Mouse (Mus musculus) retina, postnatal 7 days (tissue): ENCODE data around the gene Depdc5.

Experiments used
- DNase-seq: peaks from one replicate; pipeline ENCODE4 v3.0.0-alpha.2; 2012; ENCODE audit warnings: low read depth, low spot score

The Depdc5 gene

DNA sequence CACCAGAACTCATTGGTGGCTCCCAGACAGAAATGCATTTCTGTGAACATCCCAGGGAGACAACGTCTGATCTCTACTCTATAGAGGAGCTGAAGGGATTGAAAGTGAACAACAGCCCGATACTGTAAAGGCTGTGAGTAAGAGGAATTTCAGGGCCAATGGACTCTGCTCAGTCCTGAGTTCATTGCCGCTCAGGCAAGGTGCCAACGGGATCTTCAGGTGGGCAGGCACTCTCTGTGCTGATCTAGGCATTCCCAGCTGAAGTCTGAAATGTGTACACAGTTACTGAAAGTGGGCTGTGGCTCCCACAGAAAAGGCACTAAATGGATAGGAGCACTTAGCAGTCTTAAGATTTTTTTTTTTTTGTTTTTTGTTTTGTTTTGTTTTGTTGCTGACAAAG, 135.3 kb downstream of the Depdc5 start:
- no peak for DNase-seq

DNA sequence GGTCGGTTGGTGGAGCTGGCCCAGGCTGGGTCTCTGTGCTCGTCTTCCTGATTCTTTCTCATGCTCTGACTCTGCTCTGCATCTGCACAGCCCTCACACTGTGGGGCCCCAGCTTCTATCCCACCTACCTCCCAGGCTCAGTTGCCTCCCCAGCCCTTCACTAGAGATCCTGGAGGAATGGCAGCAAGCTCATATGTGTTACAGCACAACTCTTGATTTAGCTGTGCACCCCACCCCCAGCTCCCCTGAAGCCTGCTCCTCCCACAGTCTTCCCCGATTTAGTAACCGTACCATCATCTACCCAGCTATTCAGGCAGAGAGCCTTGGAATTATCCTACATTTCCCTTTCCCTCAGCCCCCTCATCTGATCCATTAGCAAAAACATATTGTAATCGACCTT, 137.6 kb downstream of the Depdc5 start:
- DNase-seq: no peak

DNA sequence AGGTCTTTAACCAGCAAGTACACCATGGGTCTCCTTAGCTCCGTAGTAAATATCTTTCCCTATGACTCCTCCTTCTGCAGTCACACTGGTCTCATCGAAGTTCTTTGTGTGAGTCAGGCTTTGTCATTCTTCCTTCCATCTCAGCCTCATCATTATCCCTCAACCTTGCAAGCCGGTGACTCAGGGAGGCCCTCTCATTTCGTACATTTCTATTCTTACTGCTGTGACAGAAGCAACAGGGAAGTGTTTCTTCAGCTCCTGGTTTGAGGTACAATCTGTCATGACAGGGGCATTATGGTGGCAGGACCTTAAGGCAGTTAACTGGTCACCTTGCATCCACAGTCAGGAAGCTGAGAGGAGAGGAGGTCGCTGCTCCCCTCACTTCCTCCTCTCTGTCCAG, 139.3 kb downstream of the Depdc5 start:
- no peak for DNase-seq

DNA sequence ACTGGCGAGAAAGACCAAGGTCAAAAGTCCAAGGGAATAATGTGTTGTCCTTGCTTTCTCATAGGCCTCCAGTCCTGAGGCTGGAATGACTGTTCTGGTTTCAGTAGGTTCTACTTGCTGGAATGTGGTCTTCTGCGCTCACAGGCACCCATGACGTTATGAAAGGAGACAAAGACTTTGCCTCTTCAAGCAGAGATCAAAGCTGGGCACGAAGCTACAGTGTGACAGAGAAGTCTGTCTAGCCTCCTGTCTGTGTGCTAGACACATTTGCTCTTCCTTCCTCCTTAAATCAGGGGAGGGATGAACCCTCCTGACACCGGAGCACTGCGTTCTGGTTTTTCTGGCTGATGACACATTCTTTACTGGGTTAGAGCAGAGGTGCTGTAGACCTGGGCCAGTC, 140.0 kb downstream of the Depdc5 start:
- DNase-seq: no peak

DNA sequence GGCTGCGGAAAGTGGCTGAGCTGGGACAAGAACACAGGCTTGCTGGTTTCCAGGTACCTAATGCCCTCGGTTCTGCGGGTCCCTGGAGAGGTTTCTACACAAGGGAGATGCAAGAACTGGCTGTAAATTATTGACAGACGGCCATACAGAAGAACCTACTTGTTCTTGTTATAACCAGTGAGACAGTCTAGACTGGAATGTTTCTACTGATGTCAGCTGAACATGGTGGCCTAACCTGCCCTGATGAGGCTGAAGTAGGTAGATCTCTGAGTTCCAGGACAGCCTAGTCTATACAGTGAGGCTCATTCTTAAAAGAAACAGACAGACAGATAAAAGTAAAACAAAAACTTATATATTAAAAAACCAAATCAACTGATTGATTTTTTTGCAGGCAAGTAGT, 140.6 kb downstream of the Depdc5 start:
- DNase-seq: no peak

DNA sequence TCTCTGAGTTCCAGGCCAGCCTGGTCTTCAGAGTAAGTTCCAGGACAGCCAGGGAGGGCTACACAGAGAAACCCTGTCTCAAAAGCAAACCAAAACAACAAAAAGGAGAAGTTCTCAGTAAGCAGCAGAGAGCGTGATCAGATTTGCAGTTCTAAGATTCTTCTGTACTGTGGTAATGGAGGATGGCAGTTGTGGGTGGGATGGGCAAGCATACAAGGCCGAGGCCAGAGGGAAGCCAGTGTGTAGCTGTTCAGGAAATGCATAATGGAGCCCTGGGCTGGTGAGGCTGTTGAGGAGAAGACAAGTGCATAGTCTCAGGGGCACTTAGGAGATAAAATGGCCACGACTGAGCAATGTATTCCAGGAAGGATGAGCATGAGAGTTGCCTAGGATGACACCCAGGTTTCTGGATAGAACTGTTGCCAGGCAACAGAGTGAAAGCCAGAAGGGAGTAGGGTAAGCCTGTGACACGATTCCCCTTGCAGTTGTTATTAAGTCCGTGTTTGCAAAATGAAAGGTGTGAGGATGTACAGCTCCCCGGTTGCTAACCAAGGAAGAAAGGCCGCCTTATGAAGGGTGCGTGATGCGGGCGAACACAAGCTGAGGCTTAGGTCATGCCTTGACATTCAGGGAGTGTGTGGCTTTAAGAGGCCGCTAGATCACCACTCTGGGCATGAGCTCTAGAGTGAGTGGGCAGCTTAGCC, 142.1 kb downstream of the Depdc5 start:
- no peak for DNase-seq

DNA sequence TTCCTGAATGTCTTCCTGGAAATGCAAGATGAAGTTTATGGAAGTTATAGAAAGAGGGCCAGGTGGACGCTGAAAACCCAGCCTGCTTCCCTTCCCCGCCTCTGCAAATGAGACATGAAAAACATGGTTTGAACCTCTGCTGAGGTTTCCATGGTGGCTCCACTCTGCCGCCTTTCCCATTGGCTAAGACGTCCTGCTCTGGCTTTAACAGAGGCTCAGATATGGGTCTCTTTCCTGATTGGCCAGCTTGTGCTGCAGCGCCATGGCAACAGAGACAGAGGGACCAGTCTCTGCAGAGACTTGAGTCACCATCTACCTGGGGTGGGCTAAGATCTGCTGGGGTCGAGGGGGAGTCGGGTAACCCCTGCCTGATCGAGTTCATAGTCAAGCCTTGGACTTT, 143.2 kb downstream of the Depdc5 start:
- DNase-seq: no peak

DNA sequence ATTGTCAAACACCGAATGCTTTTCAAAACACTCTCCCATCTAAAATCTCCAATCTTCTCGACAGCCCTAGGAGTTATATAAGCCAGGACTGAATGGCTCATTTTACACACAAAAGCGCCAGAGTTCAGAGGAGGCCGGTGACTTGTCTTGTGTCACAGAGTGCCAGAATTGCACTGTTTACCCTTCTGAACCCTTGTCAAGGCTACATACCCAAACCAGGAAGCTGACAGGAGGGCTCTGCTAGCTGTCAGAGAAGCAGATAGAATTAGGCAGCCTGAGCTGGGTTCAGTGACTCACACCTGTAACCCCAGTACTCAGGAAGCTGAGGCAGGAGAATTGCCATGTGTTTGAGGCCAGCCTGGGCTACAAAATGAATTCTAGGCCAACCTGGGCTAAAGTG, 143.9 kb downstream of the Depdc5 start:
- DNase-seq: no peak

DNA sequence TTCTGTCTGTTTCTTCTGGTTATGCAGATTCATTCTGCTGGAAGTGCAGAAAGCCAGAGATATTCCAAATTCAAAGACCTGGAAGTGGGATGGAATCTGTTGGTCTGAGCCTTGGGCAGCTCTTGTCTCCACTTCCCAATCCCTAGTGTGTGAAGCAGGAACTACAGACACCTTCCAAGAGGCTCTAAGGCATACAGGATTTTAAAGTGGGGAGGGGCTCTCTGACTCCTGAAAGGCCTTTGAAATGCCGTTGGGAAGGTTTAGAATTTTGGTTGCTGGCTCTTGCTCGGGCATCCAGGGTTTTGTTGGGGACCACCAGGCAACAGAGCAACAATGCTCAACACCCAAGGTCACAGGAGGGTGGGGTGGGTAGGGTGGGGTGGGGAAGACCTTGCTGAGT, 145.8 kb downstream of the Depdc5 start:
- DNase-seq: no peak

DNA sequence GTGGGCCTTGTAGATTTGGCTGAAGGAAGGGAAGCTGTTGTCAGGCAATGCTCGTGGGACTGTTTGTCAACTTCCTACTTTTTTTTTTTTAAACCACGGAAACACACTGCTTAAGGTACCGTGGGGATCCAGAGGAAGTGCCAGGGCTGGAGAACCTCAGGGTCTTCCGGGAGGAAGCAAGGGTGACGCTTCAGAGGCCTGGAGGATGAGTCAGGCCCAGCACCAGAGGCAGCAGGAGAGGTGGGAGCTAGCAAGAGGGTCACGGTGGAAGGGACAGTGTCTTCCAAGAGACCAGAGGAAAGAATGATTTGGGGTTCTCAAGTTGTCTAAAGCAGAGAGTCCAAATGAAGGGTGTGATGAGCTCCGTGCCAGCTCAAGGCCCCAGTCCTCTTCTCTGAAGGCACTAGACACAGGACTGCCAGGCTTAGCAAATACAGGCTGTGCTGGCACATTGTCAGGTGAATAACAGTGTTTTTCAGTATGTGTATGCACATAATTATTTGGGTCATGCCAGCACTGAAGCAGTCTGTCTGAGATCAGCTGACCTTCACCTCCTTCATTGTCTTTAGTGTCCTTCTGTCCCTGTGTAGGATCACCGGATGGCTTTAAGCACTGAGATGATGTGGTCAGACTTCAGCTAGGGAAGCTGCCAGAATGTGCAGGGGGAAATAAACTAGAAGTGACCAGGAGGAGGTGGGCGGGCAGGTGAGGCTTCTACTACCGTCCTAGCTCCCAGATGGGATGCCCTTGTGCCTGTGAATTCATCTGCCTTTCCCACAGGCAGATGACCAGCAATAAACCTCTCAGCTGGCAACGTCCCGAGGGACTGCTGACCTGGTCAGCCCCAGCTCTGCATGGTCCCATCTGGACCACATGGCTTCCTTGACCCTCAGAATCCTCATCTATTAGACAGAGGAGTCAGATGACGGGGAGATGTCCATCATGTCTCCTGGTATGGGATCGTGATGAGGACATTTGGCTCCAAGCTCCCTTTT, 146.6 kb downstream of the Depdc5 start:
- no peak for DNase-seq

DNA sequence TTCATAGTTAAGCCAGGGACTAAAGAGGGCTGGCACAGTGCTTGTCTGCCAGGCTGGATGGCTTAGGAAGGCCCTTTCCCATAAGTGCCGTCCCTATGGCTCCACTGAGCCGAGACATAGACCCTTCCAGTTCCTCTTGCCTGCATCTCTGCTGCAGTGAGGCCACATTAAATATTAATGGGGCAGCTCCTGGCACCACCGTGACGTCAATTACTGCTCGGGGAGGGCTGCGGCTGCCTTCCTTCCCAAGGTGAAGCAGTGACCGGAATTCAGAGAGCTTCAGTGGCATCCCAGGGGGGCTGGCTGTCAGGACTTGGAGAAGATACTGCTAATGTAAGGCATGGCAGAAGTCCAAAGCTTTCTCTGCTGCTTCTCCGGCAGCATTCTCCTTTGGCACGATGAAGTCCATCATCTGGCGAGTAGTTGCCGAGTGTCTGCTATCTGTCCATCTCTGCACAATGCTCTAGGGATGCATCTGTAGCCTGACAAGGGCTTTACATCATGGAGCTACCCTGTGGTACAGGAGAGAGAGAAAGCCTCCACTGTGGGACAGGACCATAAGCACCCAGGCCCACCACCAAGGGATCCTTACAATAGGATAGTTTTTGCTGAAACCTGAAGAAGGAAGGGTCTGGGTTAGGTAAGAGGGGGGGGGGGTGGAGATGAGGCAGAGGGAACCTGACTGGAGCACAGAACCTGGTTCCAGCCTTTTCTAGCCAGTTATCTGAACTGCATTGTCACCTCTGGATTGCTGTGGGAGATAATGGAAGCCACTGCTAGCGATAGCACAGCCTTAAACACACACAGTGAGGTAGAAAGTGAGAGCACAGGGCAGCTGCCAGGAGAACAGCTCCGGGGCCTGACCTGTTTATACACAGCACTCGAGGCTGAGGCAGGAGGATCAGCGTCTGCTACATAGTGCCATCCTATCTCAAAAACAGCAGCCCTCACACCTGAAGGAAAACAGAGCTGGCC, 147.9 kb downstream of the Depdc5 start:
- DNase-seq: no peak

DNA sequence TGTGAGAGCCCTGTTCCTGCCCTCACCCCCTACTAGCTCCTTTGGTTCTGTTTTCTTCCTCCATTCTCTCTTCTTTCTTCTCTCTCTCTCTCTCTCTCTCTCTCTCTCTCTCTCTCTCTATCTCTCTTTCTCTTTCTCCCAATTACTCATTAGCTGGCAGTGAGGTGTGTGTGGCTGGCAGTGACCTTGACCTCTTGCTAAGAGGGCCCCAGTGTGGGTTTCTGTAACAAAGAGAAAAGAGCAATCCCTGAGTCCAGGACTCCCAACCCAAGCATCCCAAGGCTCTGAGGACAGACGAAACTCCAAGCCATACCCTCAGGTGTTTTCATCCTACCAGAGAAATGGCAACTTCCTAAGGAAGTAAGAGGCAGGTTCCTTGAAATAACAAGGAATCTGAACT, 150.6 kb downstream of the Depdc5 start:
- DNase-seq: no peak

DNA sequence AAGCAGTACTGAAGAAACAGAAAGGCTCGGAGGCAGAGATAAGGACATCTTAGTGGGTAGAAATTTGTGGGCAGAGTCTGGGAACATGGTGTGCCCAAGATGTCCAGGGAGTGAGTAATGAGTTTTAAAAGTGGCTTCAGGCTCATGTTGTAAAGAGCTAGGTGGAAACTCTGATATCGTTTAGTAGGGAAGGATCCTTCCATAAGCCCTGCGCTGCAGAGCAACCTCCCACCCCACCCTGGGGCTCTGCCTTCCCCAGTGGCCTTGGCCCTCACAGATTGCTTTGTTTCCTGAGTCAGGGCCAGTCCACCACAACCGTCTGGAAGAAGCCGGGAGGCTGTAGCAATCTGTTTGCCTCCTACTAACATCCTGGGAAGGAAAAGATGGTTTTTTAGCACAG, 152.1 kb downstream of the Depdc5 start:
- DNase-seq: no peak

DNA sequence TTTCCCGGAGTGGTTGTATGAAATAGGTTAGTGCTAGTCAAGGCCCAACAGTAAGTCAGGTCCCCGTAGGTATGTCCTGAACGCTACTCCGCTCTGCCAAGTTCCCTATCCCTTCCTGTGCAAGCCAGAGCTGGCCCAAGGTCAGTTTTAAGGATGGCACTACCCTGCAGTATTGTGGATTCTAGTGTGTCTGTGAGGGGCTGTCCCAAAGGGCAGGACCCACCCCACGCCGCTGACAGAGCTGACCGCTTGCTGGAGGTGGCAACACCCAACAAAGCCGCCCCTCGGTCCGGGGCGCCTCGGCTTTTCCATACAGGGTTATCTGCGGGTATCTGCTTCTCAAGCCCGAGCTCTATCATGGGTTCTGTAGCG, 154.7 kb downstream of the Depdc5 start:
- DNase-seq: no peak

DNA sequence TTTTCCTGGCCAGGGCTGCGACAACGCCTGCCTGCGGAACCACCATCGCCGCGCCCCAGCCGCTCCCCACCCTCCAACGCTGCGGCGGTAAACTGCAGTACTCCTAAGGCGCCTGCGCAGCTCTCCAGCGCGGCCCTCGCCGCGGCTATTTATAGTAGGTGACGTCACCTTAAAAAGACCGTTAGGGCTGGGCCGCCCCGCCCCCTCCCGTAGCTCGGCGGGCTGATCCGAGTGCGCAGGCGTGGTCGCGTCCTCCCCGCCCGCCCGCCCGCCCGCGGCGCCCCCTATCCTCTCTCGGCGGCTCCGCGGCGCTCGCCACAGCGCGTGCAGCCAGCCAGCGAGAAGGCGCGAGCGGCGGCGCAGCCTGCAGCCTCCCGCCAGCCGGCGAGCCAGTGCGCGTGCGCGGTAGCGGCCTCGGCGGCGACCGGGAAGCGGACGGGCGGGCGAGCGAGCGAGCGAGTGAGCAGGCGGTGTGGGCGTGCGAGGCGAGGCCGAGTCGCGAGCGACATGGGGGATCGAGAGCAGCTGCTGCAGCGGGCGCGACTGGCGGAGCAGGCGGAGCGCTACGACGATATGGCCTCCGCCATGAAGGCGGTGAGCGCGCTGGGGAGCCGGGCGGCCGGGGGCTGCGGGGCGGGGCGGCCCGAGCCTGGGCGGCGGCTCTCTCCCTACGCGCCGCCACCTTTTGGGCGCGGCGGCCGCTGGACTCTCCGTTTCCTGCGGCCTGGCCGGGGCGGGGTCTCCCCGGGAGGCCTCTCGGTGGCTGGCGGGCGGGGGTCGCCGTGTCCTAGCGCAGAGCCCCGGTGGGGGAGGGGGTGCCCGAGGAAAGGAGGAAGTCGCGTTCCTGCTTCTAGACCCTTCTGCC, 155.3 kb downstream of the Depdc5 start, which contains the start of gene Ywhah:
Gene Ywhah, plus strand, starts transcription at position 256 of the 865 bp plus-strand sequence.
- DNase-seq: peak; percentile 98

DNA sequence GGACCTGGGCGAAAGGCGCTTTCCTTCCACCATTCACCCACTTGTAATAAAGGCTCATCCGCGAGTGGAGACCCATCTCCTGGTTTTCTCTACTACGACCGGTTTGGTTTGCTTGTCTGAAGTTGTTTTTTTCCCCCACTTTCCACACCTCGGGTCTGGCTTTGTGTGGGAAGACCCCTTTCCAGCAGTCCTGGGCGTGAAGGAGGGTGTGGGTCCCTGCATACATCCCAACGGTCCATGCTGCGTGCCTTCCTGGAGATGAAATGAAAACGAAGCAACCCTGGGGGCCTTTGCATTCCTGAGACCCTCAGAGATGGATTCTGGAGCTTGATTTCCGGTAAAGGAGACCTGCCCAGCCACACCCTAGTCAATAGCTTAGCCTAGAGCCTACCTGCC, 155.9 kb downstream of the Depdc5 start:
- DNase-seq: no peak

DNA sequence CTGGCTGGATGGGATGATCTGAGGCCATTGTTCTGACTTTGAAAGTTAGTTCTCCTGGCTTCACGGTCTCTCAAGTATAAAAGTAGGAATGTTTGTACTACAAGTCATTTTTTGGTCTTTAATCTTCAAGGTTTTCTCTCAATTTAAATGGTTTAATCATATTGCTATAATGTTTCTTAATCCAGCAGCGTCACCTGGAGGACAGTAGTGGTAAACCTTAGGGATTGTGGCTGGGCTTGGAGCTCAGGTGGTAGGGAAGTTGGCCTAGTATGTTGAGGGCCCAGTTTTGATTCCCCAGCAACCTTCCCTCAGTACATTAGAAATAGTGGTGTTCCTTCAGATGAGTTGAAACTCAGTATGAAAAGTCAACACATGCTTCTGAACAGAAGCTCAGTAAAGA, 158.1 kb downstream of the Depdc5 start:
- DNase-seq: no peak

DNA sequence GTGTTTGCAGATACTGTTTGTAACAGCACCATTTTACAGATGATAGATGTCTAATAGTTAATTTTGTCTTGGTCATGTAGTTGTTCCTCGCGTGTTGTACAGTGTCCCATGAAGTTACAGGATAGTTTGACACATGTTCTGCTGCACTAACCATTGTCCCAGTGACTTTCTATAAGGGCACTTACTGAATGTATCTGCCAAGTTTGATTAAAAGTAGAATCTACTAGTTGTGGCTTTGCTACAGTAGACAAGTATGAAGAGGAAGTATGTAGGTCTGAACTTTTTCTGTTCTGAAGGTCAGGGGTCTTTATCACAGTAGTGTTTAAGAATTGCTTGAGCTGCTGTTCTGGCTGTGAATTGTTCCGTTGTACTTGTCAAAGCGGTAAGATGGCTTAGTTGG, 159.8 kb downstream of the Depdc5 start:
- DNase-seq: no peak

DNA sequence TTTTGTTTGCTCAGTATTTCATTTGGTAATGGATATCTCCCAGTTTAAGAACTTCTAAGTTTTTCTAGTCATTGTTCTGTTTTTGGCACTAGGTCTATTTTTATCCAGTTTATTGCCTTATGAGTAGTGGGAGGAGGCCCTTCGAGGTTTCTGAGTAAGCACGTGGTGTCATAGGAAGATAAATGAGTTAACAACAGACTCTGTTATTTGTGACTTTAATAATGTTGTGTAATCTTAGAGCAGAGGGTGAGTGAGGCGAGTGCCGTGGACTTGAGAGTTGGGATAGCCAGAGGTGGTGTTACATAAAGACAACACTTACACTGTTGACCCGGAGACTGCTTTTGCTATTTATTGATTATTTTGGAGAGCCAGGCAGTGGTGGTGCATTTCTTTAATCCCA, 161.0 kb downstream of the Depdc5 start:
- no peak for DNase-seq

DNA sequence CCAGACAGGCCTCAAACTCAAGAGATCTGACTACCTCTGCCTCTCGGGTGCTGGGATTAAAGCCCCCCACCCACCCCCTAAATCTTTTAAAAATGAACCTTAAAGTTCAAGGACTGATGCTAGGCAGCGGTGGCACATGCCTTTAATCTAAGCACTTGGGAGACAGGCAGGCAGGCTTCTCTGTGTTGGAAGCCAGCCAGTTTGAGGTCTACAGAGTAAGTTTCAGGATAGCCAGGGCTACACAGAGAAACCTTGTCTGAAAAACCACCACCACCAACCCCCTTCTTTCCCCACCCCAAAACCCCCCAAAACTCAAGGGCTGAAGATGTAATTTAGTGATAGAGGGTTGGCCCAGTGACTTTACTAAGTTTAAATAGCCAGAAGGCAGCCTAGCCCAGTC, 165.2 kb downstream of the Depdc5 start:
- DNase-seq: no peak
